Mouse (Mus musculus) CH12.LX (cell line): ENCODE measurements at regions not wholly inside any gene's neighbourhood (a gene's known extent, or its start where the extent isn't known, plus 50 kb on each side); places are given as distances from the start of the nearest gene placed in this dataset.

Experiments
- DNase-seq: peaks from one replicate; pipeline ENCODE4 v3.0.0-alpha.2; 2013; ENCODE audit errors: extremely low read depth
- H3K27ac ChIP-seq: 2 replicates; pipeline ENCODE4 v1.5.1; 2012; ENCODE audit warnings: low read depth, mild to moderate bottlenecking, control low read depth, moderate library complexity; ENCODE audit not compliant: insufficient read depth
- H3K27me3 ChIP-seq: replicated peaks from 2 replicates; pipeline ENCODE3; 2012; ENCODE audit warnings: inconsistent platforms
- H3K36me3 ChIP-seq, 2 experiments: replicated peaks in 1 of 2; 2 replicates each; pipeline versions ENCODE3 to v1.6.1; 2012; ENCODE audit warnings: inconsistent platforms in 1 of 2, low read length in 1 of 2, mild to moderate bottlenecking in 1 of 2, mixed read lengths in 1 of 2, moderate library complexity in 1 of 2; ENCODE audit not compliant: control insufficient read depth in 1 of 2, insufficient read depth in 1 of 2
- H3K4me1 ChIP-seq, 2 experiments: 2 replicates each; pipeline ENCODE4 v1.6.1; 2012; ENCODE audit warnings: inconsistent platforms in 1 of 2, moderate library complexity in 1 of 2; ENCODE audit not compliant: insufficient read depth in 2 of 2, control insufficient read depth in 1 of 2
- H3K4me2 ChIP-seq: 2 replicates; pipeline ENCODE4 v1.6.1; 2012; ENCODE audit warnings: low read depth, mild to moderate bottlenecking, control low read depth; ENCODE audit not compliant: poor library complexity, insufficient read depth, severe bottlenecking
- H3K4me3 ChIP-seq, 3 experiments: fragments of 150-350 bp in 1 of 3; sonication (generic) in 1 of 3; replicated peaks in 1 of 3; 2 replicates each; pipeline versions ENCODE3 to v1.5.1; 2011 to 2012; ENCODE audit warnings: low read depth in 2 of 3, low read length in 2 of 3, mild to moderate bottlenecking in 2 of 3, moderate library complexity in 2 of 3, control low read depth in 1 of 3, improper control_type of control experiment in 1 of 3, inconsistent platforms in 1 of 3, mixed read lengths in 1 of 3; ENCODE audit not compliant: poor library complexity in 1 of 3
- H3K79me2 ChIP-seq: replicated peaks from 2 replicates; pipeline ENCODE4 v1.6.1; 2012; ENCODE audit warnings: mild to moderate bottlenecking, moderate library complexity; ENCODE audit not compliant: control insufficient read depth, poor library complexity, insufficient read depth, severe bottlenecking; ENCODE audit errors: extremely low read depth
- H3K9ac ChIP-seq: 2 replicates; pipeline ENCODE4 v1.6.1; 2012; ENCODE audit warnings: low read depth, mild to moderate bottlenecking, control low read depth, moderate library complexity; ENCODE audit not compliant: insufficient read depth
- H3K9me3 ChIP-seq: replicated peaks from 2 replicates; pipeline ENCODE3; 2012; ENCODE audit warnings: low read length, inconsistent platforms, mixed read lengths
- CTCF ChIP-seq, 2 experiments: IDR thresholded peaks in 1 of 2; conservative IDR thresholded peaks in 1 of 2; 2 replicates each; pipeline ENCODE4 v1.5.1; 2011 to 2012; ENCODE audit warnings: low read depth in 2 of 2, low read length in 2 of 2, improper control_type of control experiment in 1 of 2, inconsistent platforms in 1 of 2, mild to moderate bottlenecking in 1 of 2, moderate library complexity in 1 of 2
- E2F4 ChIP-seq: IDR thresholded peaks from 2 replicates; pipeline ENCODE4 v1.6.1; 2011; ENCODE audit warnings: low read depth, low read length, improper control_type of control experiment; ENCODE audit not compliant: insufficient replicate concordance
- MEF2A ChIP-seq: IDR thresholded peaks from 2 replicates; pipeline ENCODE4 v1.6.1; 2014; ENCODE audit warnings: low read depth, mild to moderate bottlenecking, inconsistent platforms, low read length, improper control_type of control experiment, borderline replicate concordance
- NRF1 ChIP-seq: IDR thresholded peaks from 2 replicates; pipeline ENCODE4 v1.6.1; 2014; ENCODE audit warnings: low read depth, mild to moderate bottlenecking, inconsistent platforms, low read length, improper control_type of control experiment, moderate library complexity
- POLR2AphosphoS2 ChIP-seq: IDR thresholded peaks from 2 replicates; pipeline ENCODE4 v1.6.1; 2011; ENCODE audit warnings: low read depth, low read length, improper control_type of control experiment
- RAD21 ChIP-seq: IDR thresholded peaks from 2 replicates; pipeline ENCODE4 v1.6.1; 2011; ENCODE audit warnings: low read depth, mild to moderate bottlenecking, low read length, improper control_type of control experiment, moderate library complexity
- RCOR1 ChIP-seq: conservative IDR thresholded peaks from 2 replicates; pipeline ENCODE4 v1.6.1; 2012; ENCODE audit warnings: low read depth, mild to moderate bottlenecking, inconsistent platforms, low read length, improper control_type of control experiment
- SMC3 ChIP-seq: IDR thresholded peaks from 2 replicates; pipeline ENCODE4 v1.6.1; 2011; ENCODE audit warnings: low read depth, low read length, improper control_type of control experiment
- TBP ChIP-seq: conservative IDR thresholded peaks from 2 replicates; pipeline ENCODE4 v1.6.1; 2011; ENCODE audit warnings: low read depth, low read length, improper control_type of control experiment
- ZC3H11A ChIP-seq: IDR thresholded peaks from 2 replicates; pipeline ENCODE4 v1.6.1; 2012; ENCODE audit warnings: low read depth, mild to moderate bottlenecking, inconsistent platforms, low read length, improper control_type of control experiment
- dilution Hi-C: fragments of 300-500 bp; cut with MboI; formaldehyde crosslinking; loops from 2 replicates; pipeline ENCODE4 v1.14.3; 2020; ENCODE audit warnings: low sequenced_read_pairs; ENCODE audit not compliant: extremely low pct_unique_long_range_greater_than_20kb, extremely low pct_ligation_motif_present
- in situ Hi-C: fragments of 300-500 bp; cut with MboI; formaldehyde crosslinking; loops from 3 replicates; pipeline ENCODE4 v1.14.3; 2019; ENCODE audit warnings: low sequenced_read_pairs, low pct_ligation_motif_present, low pct_unique_long_range_greater_than_20kb, mixed read lengths

- no peaks in the 10 kb centered on the region for H3K4me1 ChIP-seq
- dilution Hi-C loops, result no loop called here
- no peaks in the 10 kb centered on the region for H3K36me3 ChIP-seq
- peaks cover 7% of the 10 kb centered on the region for H3K9me3 ChIP-seq
- in situ Hi-C loops, result loop anchor here (25.0 kb wide), 1 partner anchor 472 kb away; the partner anchor contains the start of genes Aipl1 and Pimreg
- no peak overlapping the region for H3K4me2 ChIP-seq
- DNase-seq, result peak; percentile 2
- no peak overlapping the region for H3K4me3 ChIP-seq
- TF ChIP-seq SMC3, result peak; percentile 23
- TF ChIP-seq CTCF (conservative IDR thresholded peaks at IDR 0.05 in 1 of 2, IDR thresholded peaks at IDR 0.05 in 1 of 2; ENCODE audit: low read depth in 2 of 2, low read length in 2 of 2), result peak; percentile 17 to 52; a peak in 2 of 4 replicates
- peak; percentile 32 for TF ChIP-seq RAD21
- no peak for TF ChIP-seq POLR2AphosphoS2
- H3K27ac ChIP-seq, result no peak overlapping the region
- H3K27me3 ChIP-seq, result peaks cover 79% of the 10 kb centered on the region
- H3K79me2 ChIP-seq, result no peaks in the 10 kb centered on the region
- no peak overlapping the region for H3K9ac ChIP-seq
Measured at GRCm38 (mm10) chr11:71564831-71565230, 184.9 kb upstream of the Wscd1 start.

GRCm38 (mm10) chr11:71576801-71577200 is 172.9 kb upstream of the Wscd1 start:
- Histone ChIP-seq H3K9me3 (no peaks in the 10 kb centered on the region), H3K27ac (no peak overlapping the region), H3K4me3 (no peak overlapping the region), H3K4me1 (no peaks in the 10 kb centered on the region), H3K36me3 (no peaks in the 10 kb centered on the region), H3K9ac (no peak overlapping the region), H3K27me3 (peaks cover 95% of the 10 kb centered on the region), H3K79me2 (no peaks in the 10 kb centered on the region), H3K4me2 (no peak overlapping the region)
- in situ Hi-C loops (no loop called here), dilution Hi-C loops (no loop called here)
- no peak for TF ChIP-seq RCOR1
- TF ChIP-seq ZC3H11A, result no peak
- TF ChIP-seq NRF1, result no peak
- no peak for TF ChIP-seq MEF2A
- TF ChIP-seq TBP, result no peak
- TF ChIP-seq SMC3, result no peak
- no peak for DNase-seq

DNA sequence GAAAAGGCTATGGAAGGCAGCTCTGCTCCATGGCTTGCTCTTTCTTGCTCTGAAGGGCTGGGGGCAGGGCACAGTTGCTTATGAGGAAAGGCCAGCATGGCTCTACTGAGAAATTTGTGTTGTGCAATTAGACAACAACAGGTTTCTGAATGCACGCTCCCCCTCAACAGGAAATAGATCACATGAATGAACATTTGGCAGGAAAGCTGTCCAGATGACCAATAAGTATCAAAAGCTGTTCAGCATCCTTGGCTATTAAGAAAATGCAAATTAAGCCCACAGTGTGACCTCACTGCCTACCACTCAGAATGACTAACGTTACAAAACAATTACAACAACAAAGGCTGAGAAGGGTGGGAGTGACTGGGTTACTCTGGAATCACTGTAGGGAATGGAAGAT is 167.9 kb upstream of the Wscd1 start:
- Histone ChIP-seq H3K79me2 (no peaks in the 10 kb centered on the region), H3K36me3 (no peaks in the 10 kb centered on the region), H3K27ac (no peak overlapping the region), H3K9ac (no peak overlapping the region), H3K4me2 (no peak overlapping the region), H3K4me3 (no peak overlapping the region), H3K4me1 (no peaks in the 10 kb centered on the region), H3K9me3 (peaks cover 9% of the 10 kb centered on the region), H3K27me3 (peaks cover 91% of the 10 kb centered on the region)
- DNase-seq, result no peak
- in situ Hi-C loops (no loop called here), dilution Hi-C loops (no loop called here)
- no peak for TF ChIP-seq E2F4
- TF ChIP-seq POLR2AphosphoS2, result no peak
- TF ChIP-seq, all 38 proteins: peak for 0
